Mouse (Mus musculus): ENCODE measurements around the gene St5.

DNA sequence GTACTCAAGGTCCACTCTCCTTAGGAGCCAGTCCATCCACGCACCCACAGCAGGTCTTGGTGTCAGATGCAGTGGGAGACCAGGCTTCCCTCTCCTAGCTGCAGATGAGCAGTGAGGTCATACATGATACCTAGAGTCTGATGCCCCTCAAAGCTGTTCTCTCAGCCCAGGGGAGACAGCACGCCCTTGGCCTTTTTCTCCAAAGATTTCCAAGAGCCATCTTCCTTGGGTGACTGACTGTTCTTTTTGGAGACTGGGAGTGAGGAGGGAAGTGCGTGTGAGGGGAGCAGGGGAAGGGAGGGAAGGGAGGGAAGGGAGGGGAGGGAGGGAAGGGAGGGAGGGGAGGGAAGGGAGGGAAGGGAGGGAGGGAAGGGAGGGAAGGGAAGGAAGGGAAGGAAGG lies 90.4 kb downstream of the St5 start:
- TF ChIP-seq CTCF (IDR thresholded peaks at IDR 0.05; ENCODE audit: insufficient read depth, low read length) (no peak), POLR2A (IDR thresholded peaks at IDR 0.05; ENCODE audit: borderline replicate concordance, extremely low read depth, low read depth, low read length) (no peak)
